Mouse (Mus musculus): ENCODE data around the gene Mphosph9. TPM values are rescaled to one million over a fixed set of nuclear protein-coding genes. Genes with fewer than 3 reads are reported as not detected.
A peak's percentile ranks its signal among the peaks of the same experiment; 100 is the strongest.

The Mphosph9 gene
- total and polyA plus RNA-seq, 3 experiments: 5.6 to 9.8 (median 8.0) TPM

DNA sequence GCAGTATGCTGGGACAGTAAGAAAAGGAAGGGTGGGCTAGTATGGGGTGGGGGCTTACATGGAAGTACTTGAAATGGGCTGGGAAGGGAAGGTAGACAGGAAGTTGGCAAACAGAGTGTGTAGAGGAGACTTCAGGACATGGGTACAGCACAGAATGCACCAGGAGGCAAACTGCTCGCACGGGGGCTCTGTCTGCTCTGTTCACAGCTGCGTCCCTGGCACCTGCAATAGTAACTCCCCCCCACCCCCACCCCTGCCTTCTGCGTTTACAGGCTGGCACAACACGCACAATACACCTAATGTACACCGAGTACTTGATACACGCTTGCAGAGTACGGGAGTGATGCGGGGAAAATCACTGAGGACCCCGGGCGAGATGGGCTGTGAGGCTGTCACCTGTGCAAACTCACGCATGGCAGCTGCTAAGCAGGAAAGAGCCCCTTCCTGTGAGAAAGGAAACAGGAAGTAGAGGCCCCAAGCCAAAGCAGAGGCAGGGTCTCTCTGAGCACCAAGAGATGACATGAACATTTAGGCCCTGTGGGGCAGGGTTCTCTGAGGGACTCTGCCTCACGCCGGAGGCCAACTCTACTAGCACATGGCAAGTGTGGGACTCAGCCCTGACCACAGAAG lies 113.1 kb downstream of the Mphosph9 start:
- Histone ChIP-seq H3K36me3 (replicated peaks in 1 of 2; ENCODE audit: control insufficient read depth in 1 of 2, insufficient read depth in 1 of 2, low read length in 1 of 2) (peaks cover 0 to 32% of the 10 kb centered on the region in 2 experiments), H3K4me1 (ENCODE audit: control insufficient read depth in 1 of 2, insufficient read depth in 2 of 2) (peaks cover 26 to 54% of the 10 kb centered on the region in 2 experiments), H3K79me2 (replicated peaks; ENCODE audit: control insufficient read depth, extremely low read depth, insufficient read depth, poor library complexity, severe bottlenecking) (no peaks in the 10 kb centered on the region), H3K27me3 (replicated peaks) (no peaks in the 10 kb centered on the region), H3K4me3 (replicated peaks in 1 of 3; ENCODE audit: low read depth in 2 of 3, low read length in 2 of 3, poor library complexity in 1 of 3) (no peak overlapping the region), H3K9ac (ENCODE audit: insufficient read depth, low read depth) (no peak overlapping the region), H3K4me2 (ENCODE audit: insufficient read depth, low read depth, poor library complexity, severe bottlenecking) (no peak overlapping the region), H3K9me3 (replicated peaks; ENCODE audit: low read length) (no peaks in the 10 kb centered on the region), H3K27ac (ENCODE audit: insufficient read depth, low read depth) (no peak overlapping the region; the same call in 1 of the 2 replicates)
- in situ Hi-C loops (cut with MboI; ENCODE audit: low pct_ligation_motif_present, low pct_unique_long_range_greater_than_20kb, low sequenced_read_pairs) (no loop called here), dilution Hi-C loops (cut with MboI; ENCODE audit: extremely low pct_ligation_motif_present, extremely low pct_unique_long_range_greater_than_20kb, low sequenced_read_pairs) (no loop called here)
- DNase-seq (ENCODE audit: extremely low read depth): peak; percentile 38
- TF ChIP-seq MXI1 (IDR thresholded peaks at IDR 0.05; ENCODE audit: low read depth, low read length) (no peak), SIN3A (IDR thresholded peaks at IDR 0.05; ENCODE audit: low read length) (no peak), E2F4 (IDR thresholded peaks at IDR 0.05; ENCODE audit: insufficient replicate concordance, low read depth, low read length) (no peak), MAFK (IDR thresholded peaks at IDR 0.05; ENCODE audit: insufficient replicate concordance, low read length) (no peak), HCFC1 (IDR thresholded peaks at IDR 0.05; ENCODE audit: low read depth, low read length) (peak; percentile 14; the same call in 1 of the 2 replicates), TBP (conservative IDR thresholded peaks at IDR 0.05; ENCODE audit: low read depth, low read length) (no peak), RAD21 (IDR thresholded peaks at IDR 0.05; ENCODE audit: low read depth, low read length) (no peak), MYC (IDR thresholded peaks at IDR 0.05; ENCODE audit: low read depth, low read length) (peak; percentile 54; the same call in 1 of the 2 replicates), USF2 (conservative IDR thresholded peaks at IDR 0.05; ENCODE audit: low read depth, low read length) (no peak), POLR2A (IDR thresholded peaks at IDR 0.05; ENCODE audit: low read depth, low read length) (0 out of 2 replicates have a peak, but pooled peaks have one; percentile 17), NELFE (IDR thresholded peaks at IDR 0.05; ENCODE audit: low read depth, low read length) (0 out of 2 replicates have a peak, but pooled peaks have one; percentile 18), USF1 (IDR thresholded peaks at IDR 0.05; ENCODE audit: low read depth, low read length) (no peak), MAZ (IDR thresholded peaks at IDR 0.05; ENCODE audit: low read depth, low read length) (no peak), JUN (IDR thresholded peaks at IDR 0.05; ENCODE audit: insufficient read depth, low read depth, low read length) (no peak), EP300 (IDR thresholded peaks at IDR 0.05; ENCODE audit: low read length) (no peak), MAX (IDR thresholded peaks at IDR 0.05; ENCODE audit: low read length) (peak; percentile 52; the same call in 1 of the 2 replicates), CHD1 (IDR thresholded peaks at IDR 0.05; ENCODE audit: low read depth, low read length) (no peak), BHLHE40 (IDR thresholded peaks at IDR 0.05; ENCODE audit: low read depth, low read length) (no peak; the same call in none of the 2 replicates), ZC3H11A (IDR thresholded peaks at IDR 0.05; ENCODE audit: low read depth, low read length) (no peak), CHD2 (IDR thresholded peaks at IDR 0.05; ENCODE audit: low read length) (no peak), KAT2A (IDR thresholded peaks at IDR 0.05; ENCODE audit: insufficient replicate concordance, low read length) (no peak), GABPA (IDR thresholded peaks at IDR 0.05; ENCODE audit: insufficient replicate concordance, low read depth, low read length) (no peak), RCOR1 (conservative IDR thresholded peaks at IDR 0.05; ENCODE audit: low read depth, low read length) (no peak), UBTF (IDR thresholded peaks at IDR 0.05; ENCODE audit: low read depth, low read length) (no peak), ZMIZ1 (IDR thresholded peaks at IDR 0.05; ENCODE audit: low read depth, low read length) (no peak), IRF4 (IDR thresholded peaks at IDR 0.05; ENCODE audit: low read depth, low read length) (no peak), ZKSCAN1 (IDR thresholded peaks at IDR 0.05; ENCODE audit: borderline replicate concordance, low read depth, low read length) (no peak), ELF1 (IDR thresholded peaks at IDR 0.05; ENCODE audit: low read depth, low read length) (peak; percentile 66), POLR2AphosphoS2 (IDR thresholded peaks at IDR 0.05; ENCODE audit: low read depth, low read length) (no peak), NRF1 (IDR thresholded peaks at IDR 0.05; ENCODE audit: low read depth, low read length) (peak; percentile 35; the same call in 1 of the 2 replicates), ZNF384 (IDR thresholded peaks at IDR 0.05; ENCODE audit: low read depth, low read length) (no peak), MEF2A (IDR thresholded peaks at IDR 0.05; ENCODE audit: borderline replicate concordance, low read depth, low read length) (no peak), JUND (conservative IDR thresholded peaks at IDR 0.05; ENCODE audit: low read depth, low read length) (no peak), TCF12 (IDR thresholded peaks at IDR 0.05; ENCODE audit: low read depth, low read length) (peak; percentile 22; the same call in 1 of the 2 replicates), CTCF (conservative IDR thresholded peaks at IDR 0.05 in 1 of 2, IDR thresholded peaks at IDR 0.05 in 1 of 2; ENCODE audit: low read depth in 2 of 2, low read length in 2 of 2) (no peak), PAX5 (IDR thresholded peaks at IDR 0.05; ENCODE audit: low read length) (no peak), SMC3 (IDR thresholded peaks at IDR 0.05; ENCODE audit: low read depth, low read length) (no peak), ETS1 (conservative IDR thresholded peaks at IDR 0.05; ENCODE audit: low read depth, low read length) (no peak)

Measured in CH12.LX (cell line).